Mouse (Mus musculus) gastrocnemius, postnatal 25 days (tissue): ENCODE measurements around the gene Ush2a. TPM values are rescaled to one million over a fixed set of nuclear protein-coding genes. Genes with fewer than 3 reads are reported as not detected.

Experiments used
- DNase-seq: peaks from one replicate; pipeline ENCODE4 v3.0.0; 2022
- total RNA-seq, 2 experiments: library from RNA; stranded (reverse); gene quantifications; 1 replicate in 1 of 2; 2 replicates in 1 of 2; pipeline ENCODE4 v1.2.3; 2021

Gene Ush2a
- total RNA-seq, 2 experiments from 2014 or later, result not detected

DNA sequence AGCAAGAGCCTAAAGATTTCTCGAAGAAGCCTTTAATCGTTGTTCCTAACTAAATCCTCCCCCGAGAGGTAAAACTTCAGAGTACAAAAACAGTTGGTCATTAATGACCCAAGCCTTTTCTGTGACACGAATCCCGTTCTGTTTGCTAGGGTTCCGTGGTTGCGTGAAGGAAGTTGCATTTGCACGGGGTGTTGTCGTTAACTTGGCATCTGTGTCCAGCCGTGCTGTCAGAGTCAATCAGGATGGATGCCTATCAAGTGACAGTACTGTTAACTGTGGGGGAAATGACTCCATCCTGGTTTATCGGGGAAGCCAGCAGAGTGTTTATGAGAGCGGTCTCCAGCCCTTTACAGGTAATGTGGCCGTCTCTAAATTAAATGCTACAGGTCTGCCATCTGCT lies 287.9 kb downstream of the Ush2a start:
- DNase-seq, result no peak

DNA sequence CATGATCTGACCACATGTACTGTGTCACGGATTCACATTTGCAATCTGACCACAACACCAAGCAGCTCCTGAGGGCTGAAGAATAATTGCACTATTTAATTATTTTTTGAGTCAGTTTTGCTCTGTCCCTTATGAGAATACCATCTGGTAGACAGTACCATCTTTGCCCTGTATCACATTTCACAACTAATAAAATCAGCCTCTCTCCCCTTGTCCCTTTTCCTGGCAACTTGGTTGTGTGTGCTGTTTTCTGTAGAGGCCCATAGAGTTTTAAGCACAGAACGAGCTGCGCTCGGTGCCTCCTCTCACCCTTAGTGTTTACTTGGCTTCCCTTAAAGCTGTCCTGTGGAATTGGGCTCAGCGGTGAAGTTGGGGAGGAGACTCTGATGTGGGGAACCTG lies 290.0 kb downstream of the Ush2a start:
- no peak for DNase-seq

DNA sequence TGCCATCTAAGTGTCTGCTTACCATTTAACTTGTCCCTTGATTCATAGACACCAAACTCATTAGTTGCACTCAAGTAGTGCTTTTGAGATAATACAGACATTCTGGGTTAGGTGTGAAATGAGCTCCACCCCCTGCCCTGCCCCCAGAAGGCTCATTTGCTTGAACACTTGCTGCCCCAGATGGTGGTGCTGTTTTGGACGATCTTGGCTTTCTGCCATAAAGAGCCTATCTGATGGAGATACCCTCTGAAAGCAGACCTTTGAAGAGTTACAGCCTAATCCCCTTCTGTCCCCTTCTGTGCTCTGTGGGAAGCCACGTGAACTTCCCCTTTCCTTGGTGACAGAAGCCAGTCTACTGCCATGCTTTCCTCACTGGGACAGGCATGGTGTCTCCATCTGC lies 297.1 kb downstream of the Ush2a start:
- no peak for DNase-seq

DNA sequence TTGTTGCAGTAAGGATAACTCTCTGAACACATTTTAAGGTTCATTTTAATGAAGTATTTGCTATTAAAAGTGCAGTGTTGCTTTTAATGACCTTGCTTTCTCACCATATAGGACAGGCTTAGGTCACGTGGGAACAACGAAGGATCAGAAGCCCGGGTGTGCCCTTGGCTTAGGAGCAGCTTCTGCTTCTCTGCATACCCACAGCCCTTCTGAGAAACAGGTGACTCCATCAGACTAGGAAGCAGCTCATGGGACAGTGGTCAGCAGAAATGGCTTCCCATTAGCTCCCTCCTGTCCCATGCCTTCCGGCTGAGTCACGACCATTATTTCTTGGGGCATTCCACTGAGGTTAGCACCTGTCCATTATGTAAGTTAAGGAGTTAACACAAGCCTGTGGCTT lies 304.4 kb downstream of the Ush2a start:
- no peak for DNase-seq

DNA sequence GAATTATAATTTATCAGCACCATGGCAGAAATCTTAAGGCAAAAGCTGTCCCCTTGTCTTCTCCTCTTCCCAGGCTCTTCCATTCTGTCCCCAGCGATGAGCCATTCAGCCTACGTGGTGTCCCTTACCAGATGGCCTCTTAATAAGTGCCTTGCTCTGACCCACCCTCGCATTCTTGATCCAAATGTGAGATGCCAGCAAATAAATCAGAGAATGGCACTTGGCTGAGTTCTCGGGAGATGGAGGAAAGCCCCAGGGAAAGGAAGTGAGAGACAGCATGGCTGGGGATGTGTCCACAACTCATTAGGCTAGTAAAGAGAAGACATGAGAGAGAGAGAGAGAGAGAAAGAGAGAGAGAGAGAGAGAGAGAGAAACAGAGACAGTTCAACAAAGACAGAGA lies 305.7 kb downstream of the Ush2a start:
- no peak for DNase-seq

DNA sequence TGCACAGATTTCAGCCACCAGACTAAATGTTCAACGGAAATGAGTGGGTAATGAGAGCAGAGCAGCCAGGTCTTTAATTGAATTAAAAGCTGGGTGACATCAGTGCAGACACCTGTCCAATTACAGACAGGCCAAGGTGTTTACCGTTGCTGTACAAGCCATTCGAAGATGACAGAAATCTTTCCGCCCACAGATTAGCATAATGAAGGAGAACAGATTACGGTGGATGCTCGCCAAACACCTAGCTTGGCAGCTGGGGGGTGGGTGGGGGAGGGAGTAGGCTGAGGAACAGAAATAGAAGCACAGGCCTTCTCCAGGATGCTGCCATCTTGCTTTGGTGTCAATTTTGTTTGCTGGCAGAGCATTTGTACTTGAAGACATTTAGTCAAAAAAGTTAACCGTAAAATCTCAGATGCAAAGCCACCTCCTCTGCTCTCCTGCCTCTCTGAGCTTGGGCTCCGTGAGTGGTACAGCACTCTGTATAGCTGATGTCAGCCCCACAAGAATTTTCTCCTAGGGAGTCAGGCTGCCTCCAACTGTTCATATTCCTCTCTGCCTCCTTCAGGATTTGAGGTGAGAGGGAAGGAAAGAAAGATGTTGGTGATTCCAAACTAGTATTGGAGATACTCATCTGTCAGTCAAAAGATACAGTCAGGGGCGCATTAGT lies 306.6 kb downstream of the Ush2a start:
- DNase-seq, result no peak

DNA sequence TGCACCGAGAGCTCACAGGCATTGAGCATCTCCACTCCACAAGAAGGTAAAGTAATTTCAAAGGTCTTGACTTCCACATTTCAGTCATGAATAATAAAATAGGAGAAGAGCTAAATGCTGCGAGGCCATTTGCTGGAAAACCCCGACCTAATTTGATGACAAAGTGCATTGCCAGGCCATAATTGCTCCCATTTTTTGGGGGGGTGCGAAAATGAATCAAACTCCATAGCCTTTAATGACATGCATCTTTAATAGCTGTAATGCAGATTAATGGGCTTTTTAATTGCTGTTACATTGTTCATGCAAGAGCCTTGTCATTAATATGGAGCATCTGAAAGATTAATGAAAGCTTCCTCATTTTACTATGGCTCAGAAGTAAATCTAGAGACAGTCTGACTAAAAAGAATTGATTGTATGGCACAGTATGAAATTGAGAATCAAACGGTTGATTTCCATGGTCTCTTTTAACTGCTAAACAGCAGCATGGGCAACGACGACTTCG lies 314.5 kb downstream of the Ush2a start:
- DNase-seq, result no peak

DNA sequence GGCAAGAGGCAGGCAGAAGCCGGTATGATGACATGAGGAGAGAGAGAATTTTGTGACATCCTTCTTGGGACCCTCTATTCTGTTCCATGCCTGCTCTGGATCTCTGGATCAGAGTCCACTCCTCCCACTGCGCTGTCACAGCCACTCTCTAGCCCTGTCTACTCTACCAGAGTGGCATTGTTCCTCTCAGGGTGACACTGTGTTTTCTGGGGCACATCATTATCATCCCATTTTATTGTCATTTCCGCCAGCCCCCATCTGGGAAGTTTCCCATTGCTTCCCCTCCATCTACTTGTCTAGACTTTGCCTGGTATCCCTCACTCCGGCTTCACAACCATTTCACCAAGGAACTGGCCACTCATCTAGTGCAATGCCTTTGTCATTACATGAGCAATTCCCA lies 315.6 kb downstream of the Ush2a start:
- no peak for DNase-seq

DNA sequence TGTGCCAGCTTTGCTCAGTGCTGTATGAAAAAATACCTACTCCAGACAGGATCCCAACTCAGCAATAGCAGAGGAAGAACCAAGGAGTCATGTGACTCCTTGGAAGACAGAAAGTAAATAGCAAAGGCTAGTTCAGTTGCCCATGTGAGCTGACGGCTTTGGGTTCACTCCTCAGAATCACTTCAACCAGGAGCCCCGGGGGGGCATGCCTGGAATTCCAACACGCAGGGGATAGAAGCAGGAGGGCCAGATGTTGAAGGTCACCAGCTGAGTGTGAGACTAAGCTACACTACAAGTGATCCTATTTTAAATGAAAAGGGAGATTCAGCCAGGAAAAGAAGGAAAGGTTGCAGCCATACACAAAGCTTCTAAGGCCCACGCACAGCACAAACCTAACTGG lies 319.3 kb downstream of the Ush2a start:
- DNase-seq, result no peak

DNA sequence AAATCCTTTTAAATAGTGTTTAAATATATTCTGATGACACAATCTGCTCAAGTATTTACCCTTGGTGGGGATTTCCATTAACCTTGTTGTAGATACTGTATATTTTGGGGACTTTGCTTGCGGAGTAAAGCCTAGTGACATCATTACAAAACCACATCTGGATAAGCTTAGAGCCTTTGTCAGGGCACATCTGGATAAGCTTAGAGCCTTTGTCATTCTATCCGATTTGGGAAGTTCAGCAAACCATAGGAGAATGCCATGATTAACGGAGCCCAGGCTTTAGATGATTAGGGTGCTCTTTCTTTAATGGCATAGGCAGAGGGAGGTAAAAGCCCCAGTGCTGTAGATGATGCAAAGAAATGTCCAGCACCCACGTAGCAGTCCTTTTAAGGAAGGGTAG lies 333.4 kb downstream of the Ush2a start:
- no peak for DNase-seq

DNA sequence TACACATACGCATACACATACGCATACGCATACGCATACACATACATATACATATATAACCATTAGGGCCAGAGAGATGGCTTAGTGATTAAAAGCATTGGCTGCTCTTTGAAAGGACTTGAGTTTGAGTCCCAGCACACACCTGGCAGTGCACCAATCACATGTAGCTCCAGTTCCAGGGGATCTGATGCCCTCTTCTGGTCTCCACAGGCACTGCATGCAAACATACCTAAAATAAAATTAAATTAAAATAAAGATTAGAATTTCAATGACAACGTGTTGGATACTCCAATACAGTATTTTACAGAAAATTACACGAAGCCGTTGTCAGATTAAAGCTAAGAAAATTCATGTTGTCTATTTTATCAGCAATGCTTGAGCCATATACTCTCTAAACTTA lies 336.2 kb downstream of the Ush2a start:
- DNase-seq, result no peak

DNA sequence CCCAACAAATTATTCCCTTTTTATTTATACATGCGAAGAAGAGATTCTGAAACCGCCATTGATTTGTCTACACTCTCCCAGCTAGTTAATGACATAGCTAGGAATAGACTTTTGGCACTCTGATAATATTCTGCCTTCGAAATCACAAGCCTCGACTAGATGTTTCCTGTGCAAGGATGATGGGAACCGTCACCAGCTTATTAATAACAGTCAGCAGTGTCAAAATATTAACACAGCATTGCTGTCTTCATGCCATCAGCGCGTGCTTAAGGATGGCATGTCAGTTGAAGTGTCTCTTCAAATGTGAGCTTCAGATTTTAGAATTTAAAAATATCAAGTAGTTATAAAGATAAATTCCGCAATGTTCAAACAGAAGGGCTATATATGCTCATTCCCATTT lies 337.3 kb downstream of the Ush2a start:
- no peak for DNase-seq

DNA sequence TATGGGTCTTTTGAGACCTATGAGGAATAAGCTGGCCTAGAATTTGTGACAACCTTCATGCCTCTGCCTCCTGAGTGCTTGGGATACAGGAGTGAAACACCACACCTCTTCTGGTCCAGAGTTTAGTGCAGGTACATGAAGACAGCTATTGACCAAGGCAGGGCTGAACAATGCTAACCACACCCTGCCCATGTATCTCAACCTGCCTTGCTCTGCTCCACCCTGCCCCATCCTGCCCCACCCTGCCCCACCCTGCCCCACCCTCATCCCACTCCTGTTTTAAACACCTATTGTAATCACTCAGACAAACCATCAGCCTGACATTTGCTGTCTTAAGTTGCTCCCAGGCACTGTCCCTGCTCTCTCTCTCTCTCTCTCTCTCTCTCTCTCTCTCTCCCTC lies 344.6 kb downstream of the Ush2a start:
- no peak for DNase-seq

DNA sequence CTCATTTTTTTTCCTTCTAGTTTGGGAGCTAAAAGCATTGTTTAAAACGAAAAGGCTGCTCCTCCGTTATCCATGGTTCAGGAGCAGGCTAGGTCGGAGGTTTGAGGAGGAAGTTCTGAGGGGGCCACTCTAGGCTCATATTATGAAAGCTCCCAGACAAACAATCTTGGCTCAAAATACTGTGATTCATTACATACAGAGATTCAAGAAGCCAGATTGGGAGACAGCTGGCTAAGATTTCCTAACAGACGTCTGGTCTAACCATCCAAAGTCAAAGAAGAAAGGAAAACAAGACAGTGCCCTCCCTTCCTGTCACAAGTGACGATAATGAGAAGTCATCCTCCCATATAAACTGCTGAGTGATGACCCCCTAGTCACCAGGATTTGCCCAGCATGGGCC lies 354.7 kb downstream of the Ush2a start:
- no peak for DNase-seq

DNA sequence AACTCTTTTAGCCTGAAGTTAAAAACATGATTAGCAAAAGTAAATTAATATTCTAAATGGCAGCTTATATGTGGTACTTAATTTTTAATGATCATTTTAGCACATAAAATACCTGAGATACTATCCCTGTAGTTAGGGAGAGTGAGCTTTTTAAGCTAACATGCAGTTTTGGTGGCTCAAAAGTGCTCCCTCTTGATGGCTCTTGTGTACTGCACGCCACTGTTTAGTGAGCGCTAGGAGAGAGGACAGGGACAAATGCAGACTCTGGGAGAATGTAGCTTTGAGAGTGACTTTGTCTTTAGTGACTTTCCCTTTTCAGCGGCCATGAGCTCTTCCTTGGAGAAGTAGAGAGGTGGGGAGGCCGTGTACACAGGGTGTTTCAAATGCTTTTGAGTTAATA lies 371.9 kb downstream of the Ush2a start:
- no peak for DNase-seq

DNA sequence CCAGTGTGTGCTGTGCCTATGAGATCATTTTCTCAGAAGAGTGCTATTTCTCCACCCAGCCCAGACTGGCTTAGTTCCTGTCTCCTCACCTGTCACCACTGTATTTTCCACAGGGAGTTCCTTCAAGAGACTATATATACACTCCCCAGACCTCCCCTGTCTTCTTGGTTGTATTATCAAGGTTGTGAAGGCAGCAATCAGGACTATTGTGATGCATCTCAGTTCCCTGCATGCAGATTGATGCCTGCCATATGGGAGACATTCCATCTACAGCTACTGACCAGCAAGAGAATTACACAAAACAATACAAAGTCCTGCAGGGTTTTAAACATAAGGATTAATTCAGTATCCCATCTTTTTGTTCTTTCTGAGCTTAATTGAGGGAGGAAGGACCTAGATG lies 377.8 kb downstream of the Ush2a start:
- no peak for DNase-seq

DNA sequence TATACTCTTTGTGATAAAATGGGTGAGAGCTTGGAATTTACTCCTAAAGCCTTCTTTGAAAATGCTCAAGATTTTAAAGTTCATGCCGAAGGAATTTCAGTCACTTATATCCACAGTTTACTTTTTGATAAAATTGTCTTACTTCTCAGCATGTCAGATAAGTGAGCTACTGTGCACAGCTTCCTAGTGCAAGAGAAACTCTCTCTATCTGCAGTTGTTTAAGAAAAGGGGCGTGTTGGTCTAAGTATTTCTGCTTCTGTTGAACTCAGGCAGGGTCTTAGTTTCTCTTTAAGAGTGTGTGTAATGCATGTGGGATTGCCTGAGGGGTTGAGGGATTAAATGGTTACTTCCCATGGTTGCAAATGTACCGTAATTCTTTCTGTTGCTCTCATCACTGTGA lies 381.3 kb downstream of the Ush2a start:
- DNase-seq, result no peak

DNA sequence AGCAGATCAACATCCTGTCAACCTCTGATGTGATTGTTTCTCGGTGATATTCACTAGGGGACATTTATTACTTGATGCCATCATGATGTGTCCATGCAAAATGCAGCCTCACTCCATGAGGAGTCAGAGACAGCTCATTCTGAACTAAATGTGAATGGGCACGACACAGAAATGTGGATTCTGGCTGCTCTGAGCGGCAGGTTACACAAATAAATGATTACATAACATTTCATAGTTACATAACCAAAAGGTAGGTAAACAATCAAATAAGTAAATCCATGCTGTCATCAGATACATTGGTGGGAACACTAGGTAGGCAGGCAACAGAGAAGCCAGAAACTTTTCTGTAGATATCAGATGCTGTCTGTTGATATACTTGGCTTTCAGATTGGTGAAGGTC lies 391.2 kb downstream of the Ush2a start:
- no peak for DNase-seq

DNA sequence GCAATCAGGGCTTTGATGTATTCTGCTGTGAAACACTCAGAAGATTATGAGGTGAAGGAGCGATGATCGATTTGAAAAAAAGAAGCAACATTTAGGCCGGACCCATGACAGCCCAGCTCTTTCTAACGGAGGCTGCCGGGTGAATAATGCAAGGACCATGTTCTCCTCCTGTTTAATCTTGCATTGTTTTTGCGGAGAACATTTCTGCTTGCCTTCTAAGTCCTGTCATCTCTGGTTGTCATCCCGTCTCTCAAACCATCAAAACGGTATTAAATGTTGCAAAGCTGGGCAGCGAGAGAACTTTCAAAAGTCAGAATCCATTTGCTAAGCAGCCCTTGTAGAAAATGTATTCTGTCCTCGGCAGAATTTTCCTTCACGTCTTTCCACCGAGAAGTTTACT lies 394.3 kb downstream of the Ush2a start:
- no peak for DNase-seq

DNA sequence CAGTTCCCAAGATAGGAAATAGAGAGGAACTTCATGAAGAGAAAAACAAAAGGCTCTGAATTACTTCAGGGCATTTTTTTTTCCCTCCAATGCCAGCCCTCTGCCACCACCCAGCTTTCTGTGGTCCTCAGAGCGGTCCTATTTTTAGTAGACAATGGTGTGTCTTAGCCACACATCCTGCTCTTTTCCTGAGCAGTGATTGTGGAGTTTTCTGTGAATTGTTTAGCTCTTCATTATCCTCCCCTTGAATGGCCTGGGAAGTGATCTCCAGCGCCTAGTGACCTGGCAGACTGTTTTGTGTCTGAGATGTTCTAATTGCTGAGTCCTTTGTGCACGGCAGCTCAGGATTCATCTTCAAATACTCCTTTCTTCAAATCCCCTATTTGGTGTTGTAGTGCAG lies 397.3 kb downstream of the Ush2a start:
- no peak for DNase-seq

DNA sequence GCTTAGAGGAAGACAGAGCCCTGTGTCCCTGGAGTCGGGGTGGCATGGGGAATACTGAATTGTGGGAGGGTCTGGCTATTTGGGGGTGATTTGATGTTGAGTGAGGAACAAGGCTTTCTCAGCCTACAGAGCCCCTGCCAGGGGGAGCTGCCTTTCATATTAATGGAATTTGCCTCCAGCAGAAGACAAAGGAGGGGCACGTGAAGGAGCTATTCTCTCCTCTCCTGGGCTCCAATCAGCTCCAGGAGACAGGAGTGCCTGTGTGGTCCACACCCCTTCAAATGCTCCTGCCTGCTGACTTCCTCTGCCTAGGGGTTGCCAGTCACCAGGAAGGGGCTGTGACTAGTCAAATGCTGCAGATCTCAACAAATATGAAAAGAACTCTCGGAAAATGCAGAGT lies 398.5 kb downstream of the Ush2a start:
- no peak for DNase-seq

DNA sequence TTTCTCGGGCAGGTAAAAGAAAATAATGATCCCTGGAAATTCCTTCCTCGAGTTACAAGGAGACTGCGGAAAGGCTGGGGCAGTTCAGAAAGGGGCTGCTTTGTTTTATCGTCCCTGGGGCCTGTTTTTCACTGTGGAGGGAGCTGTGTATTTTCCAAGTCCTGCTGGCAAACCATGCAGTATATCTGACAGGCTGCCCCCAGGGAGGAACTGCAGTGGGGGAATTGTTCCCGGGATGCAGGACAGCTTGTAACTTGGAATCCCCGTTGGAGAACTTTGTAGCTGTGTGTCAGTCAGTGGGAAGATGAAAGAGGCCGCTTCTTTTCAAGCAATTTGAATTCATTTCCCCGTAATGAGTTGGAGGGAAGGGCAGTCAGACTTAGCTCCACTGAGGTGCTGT lies 399.1 kb downstream of the Ush2a start:
- peak; percentile 14 for DNase-seq

DNA sequence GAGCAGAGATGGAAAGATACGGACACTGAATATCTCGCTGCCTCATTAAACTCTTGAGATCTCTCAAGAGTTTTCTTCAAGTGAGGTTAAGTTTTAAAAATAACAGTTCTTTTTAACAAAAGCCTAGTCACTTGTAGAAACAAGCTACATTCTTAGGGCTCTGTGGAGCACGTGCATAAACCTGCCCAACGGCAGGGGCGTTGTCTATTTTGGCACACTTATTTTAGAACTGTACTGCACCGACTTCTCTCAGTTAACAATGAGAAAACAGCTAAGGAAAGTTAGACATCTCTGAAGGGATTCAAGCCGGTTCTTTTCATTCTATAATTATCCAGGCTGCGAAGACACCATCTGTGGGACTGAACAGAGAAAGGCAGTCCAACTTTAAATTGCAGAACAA lies 405.6 kb downstream of the Ush2a start:
- no peak for DNase-seq

DNA sequence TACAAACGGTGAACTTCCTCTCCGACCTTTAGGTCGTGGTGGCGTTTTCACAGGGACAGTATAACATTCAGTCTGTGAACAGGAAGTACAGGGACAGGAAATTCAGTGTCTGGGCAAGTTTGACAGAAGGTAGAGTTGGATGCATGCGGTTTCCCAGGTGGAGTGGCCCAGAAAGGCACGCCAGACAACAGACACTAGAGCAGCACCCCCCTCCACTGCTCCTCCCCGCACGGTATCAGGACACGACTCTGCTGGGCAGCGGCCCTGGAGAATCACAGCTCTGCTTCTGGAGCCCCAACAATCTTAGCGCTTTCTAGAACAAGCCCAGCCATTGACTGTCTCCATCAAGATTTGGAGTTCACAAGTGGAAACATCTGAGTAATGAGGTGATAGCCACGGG lies 406.7 kb downstream of the Ush2a start:
- no peak for DNase-seq

DNA sequence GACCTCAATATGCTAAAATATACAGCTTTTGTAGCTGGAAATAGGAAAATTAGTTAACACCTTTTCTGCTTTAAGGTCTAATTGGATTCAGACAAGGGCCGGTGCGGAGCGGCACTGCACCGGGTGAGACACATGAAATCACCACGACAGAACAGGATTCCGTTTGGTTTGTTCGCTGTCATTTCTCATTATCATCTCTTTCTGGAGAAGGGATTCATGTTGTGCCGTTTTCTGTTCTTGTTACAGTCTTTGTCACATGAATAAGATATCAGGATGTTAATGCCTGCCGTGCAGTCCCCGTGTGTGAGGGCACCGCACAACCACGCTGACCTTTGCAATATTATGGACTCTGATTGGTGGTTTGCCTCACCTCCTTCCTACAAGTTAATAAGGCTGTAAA lies 411.0 kb downstream of the Ush2a start:
- DNase-seq, result no peak
